Mouse (Mus musculus) thymus, postnatal 25 days (tissue): ENCODE measurements around the gene Cyp39a1.

Experiments used
- DNase-seq: peaks from one replicate; pipeline ENCODE4 v3.0.0; 2022

Gene Cyp39a1

DNA sequence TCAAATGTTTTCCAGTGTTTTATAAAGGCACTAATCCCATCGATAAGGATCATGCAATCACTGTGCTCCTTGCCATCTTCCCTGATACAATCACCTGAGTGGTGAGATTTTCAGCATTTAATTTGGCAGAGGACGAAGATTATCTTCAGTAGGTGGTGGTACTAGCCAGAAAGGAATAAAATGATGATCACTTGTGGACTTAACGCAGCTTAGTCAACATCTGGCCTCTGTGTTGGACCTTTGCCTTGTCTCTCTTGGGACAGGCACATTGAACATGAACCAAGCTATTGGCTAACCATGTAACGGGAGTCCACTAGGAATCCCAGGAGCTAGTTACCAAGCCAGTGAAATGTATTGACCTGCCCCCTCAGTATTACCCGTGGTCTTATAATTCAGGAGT, 17.4 kb downstream of the Cyp39a1 start:
- DNase-seq, result no peak

DNA sequence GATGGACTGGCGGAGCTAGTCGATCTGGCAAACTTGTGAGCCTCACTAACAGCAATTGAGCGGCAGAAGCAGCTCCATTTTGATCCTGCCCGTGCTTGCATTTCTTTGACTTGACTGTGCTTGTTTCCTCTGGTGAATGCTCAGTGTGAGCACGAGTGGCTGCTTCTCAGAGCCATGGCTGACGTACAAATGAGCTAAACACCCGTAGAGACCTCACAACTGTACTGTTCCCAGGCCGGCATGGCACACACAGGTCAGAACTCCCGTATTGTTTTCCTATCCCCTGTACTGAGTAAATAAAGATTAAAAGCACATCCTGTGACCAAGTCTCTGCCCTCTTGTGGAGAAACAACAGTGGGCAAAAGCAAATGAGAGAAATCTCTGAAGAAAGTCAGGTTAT, 22.4 kb downstream of the Cyp39a1 start:
- no peak for DNase-seq

DNA sequence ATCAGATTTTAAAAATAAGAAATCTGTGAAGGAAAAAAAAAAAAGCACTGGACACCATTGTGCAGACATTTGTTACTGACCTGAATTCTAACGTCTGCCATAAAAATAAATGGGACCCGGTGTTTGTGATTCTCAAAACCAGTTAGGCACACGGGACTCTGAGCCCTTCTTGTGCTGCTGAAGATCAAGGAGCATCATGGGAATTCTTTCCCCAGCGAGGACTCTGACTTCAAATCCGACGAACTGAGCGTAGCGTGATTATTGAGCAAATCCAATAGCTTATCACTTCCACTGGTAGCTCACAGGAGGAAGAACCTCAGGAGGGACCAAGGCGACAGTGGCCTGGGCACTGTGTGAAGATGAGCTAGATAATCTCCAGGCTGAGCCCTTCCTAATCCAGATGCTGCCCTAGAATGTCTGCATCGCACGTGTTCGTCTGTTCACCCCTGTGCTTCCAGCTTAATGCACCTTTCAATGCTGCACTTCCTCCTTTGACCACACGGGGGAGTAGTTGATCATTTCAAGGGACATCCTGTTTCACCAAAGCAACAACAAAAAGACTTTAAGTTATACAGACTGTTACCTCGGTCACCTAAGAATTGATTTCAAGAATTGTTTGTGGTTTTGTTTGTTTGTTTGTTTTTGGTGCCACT, 31.9 kb downstream of the Cyp39a1 start:
- peak; percentile 77 for DNase-seq

DNA sequence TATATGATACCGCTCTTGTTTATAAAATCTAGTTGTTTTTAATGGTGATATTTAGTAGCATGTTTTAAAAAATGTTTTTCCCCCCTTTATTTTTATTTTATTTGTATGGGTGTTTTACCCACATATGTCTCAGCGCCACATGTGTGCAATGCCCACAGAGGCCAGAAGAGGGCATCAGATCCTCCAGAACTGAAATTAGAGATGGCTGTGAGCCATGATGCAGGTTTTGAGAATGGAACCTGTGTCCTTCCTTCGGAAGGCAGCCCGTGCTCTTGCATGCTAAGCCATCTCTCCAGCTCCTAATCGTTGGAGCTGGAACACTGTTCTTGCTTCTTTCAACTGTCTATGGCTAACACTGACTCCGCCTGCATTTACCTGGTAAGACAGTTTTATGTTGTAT, 33.8 kb downstream of the Cyp39a1 start:
- peak; percentile 51 for DNase-seq

DNA sequence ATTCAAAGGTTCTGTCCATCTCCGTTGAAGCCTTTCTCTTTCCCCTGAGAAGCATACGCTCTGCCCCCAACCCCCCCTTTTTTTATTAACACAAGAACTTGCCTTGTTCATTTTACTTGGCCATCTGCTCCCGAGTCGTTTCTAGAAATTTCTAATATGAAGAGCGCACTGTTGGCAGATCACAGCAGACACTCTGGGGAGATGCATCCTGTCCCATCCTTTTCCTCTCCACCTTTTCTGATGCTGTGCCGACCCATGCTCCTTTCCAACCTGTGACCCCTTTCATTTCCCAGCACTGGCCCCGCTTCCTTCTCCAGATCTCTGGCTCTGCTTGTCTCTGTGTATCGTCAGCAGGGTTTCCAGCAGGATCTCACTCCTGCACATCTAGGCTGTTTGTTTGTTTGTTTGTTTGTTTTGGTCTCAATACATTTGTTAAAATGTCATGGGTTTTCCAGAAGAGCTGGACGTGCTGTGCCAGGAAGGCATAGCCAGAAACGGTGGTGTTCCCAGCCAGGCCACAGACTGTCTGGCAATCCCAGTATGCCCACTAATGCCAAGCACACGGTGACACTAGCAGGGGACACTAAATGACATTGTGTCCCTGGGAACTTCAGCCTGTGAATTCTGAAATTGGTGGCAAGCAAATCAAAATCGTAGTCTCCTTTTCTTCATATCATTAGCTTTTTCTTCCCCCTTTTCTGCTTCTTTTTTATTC, 37.1 kb downstream of the Cyp39a1 start:
- DNase-seq, result no peak

DNA sequence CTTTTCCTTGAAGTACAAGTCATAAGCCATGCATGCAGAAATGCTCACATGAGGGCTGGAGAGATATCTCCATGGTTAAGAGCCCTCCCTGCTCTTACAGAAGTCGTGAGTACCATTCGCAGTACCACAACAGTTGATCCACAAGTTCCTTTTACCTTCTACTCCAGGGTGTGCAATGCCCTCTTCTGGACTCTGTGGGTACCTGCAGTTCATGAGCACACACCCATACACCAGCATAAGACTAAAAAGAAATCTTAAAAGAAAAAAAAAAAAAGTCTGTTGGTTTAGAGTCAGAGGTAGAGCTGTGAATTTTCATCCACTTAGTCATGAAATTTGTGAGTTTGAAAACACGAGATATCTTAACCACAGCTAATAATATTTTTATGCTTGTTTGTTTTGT, 39.5 kb downstream of the Cyp39a1 start:
- DNase-seq, result no peak

DNA sequence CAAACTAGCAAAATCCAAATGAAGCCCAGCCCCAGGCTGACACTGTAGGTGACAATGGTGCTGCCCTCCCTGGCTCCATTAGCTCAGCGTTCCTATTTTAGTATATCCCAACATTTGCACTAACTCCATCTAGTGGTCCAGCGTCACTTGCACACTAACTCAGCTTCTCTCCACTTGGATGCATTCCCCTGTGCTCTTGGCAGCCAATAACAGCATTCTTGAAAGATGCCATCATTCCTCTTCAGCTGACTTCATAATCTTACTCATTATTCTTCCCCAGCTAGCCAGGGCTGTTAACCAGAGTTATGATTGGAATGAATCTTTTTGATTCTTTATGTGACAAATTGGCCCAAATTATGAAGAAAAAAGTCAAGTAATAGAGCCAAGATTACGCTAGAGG, 40.0 kb downstream of the Cyp39a1 start:
- DNase-seq, result no peak

DNA sequence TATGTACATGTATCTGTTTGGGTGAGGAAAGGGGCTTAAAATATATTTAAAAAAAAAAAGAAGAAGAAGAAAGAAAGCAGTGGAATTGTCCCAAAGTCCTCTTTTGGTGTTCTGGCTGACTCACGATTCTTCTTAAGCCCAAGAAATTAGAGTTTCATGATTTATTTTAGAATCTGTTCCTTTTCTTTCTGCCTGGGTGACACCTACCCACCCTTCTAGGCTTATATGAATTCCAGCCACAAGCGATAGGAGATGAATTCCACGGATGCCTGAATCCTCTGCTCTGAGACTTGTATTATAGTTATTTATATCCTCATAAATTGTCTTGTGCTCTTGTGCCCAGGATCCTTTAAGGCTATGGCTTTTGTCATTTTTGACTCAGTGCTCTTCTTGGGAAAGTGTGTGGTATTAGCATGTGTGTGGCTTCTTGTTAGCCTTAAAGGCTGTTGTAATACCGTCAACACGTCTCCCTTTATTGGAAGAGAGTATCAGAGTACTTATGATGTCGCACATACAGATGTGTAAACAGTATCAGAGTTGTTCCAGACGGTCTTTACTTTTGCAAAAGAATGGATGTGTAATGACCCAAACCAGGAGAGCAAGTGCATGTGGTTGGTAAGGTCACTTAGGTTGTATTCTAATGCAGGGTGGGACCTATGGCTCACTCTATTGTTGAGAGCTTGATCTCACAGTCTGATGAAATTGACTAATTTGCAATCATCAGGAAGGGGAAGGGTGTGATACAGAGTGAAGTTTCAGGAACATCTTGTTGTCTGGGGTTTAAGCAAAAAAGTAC, 44.5 kb downstream of the Cyp39a1 start:
- DNase-seq, result no peak

DNA sequence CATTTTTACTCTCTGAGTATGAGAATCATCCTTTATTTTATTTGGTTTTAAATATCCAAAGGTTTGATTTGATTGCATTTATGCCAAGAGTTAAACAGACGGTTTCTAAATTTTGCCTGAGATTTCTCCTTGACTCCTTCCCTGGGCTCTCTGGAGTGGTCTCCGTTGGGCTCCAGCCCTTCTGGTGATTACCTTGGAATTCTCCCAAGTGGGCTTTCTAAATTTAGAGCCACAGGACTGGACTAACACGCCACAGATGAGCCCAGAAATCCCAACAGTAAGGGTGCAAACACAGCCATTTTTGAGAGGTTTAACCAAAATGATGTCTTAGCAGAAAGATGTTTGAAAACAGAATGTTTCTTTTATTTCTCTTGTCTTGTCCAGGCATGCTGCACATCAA, 47.0 kb downstream of the Cyp39a1 start:
- no peak for DNase-seq

DNA sequence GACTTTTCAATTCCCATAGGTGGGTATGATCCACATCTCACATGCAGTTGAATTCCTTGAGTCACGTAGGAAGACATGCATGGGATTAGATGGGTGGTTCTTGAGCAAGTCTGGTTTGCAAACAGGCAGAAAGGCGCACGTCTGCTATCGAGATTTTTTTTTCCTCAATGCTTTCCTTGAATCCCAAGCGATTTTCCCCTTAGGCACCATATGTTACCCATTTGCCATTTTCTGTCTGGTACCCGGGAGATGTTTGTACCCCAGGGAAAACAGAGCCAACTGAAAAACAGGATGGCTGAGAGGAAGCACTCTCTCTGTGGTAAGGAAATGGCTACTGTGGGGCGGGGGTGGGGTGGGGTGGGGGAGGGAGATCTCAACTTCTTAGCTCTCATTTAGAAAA, 49.4 kb downstream of the Cyp39a1 start:
- DNase-seq, result no peak

DNA sequence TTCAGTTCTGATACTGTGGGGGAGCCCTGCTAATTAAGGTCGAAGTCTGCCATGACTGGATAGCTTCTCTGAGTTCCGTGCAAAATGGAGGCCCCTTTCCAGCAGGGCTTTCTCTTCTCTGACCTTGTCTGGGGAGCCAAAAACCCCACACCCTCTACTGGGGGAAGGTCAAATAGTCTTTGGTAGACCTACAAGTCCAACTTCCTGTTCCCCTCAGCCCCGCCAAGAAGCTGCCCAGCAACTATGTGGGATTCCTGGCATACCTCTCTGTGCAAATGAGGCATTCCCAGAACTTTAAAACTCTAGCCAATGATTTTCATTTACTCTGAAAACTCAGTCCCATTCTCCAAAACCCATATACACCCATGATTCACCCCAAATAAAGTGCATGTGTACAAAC, 52.2 kb downstream of the Cyp39a1 start:
- DNase-seq, result no peak

DNA sequence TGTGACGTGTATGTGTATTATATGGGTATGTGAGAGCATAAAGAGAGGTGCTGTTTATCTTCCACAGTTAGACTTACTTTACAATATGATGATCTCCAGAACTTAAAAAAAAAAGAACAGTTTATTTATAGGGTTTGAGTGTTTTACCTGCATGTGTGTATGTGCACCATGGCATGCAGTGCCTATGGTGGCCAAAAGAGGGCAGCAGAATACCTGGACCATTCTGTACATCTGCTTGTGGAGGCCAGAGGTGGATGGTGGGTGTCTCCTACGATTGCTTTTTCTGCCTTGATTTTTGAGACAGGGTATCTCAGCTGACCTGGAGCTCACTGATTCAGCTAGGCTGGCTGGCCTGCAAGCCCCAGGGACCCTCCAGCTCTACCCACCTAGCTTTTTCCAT, 57.3 kb downstream of the Cyp39a1 start:
- DNase-seq, result no peak

DNA sequence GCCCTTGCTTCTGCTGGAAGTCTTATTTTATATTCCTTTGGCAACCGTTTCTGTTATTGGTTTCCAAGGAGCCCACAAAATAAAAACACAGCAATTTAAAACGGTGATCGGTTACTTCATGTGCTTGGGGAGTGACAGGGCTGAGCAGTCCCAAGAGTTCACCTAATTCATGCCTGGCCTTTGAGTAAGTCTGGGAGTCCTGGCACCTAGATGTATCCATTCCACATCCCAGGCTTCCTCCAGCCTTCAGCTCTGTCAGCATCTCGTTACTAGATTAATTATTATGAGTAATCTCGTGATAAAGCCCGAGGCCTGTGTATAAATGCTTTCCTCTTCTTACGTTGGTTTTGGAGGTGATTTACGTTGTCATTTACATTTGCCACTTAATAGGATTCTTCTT, 64.1 kb downstream of the Cyp39a1 start:
- no peak for DNase-seq

DNA sequence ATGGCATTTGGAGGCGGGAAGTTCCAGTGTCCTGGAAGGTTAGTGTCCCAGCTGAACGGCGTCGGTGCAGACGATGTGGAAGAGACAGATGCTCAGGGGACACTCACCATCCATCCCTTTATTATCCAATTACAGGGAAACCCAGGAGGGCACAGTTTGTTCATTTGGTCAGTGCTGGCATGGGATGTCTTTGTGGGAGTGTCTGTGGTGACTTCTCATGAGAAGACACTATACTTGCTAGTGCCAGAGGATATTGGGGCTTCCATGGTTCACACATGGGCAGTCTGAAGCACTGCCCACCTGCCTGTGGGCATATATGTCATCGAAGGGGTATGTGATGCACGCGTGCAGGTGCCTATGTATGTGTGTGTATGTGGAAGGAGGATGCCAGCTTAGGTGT, 64.8 kb downstream of the Cyp39a1 start:
- no peak for DNase-seq

DNA sequence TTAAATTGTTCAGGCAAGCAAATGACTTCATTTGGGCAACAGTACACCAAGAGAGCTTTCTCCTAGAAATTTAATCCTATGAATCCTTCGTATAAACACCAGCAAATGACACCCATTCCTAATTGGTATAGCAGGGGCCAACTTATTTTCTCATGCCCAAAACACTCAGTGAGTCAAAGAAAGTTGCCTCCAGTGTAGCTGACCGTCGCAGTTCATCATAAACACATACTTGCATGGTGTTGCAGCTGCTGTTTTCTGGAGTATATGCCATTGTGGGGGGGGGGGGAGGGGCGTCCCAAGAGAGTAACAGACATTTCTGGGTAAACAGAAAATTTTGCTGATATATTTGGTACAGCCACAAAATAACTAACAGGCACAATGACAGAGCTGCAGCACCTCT, 67.0 kb downstream of the Cyp39a1 start:
- DNase-seq, result no peak

DNA sequence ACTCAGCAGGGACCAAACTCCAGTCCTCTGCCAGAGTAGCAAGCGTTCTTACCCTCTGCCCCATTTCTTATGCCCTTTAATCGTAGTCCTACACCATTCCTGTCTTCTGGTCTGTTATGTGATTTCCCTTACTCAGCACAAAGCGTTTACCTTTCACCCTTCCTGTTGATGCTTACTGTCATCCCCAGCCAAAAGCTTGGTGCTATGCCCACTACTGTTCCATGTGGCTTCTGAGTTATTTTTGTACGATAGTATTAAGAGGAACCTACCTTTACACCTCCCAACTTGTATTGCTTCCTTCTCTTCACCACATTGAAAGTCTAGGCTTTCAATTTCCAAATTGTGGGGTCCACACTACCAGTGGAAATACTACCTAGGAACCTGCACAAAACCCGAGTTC, 76.7 kb downstream of the Cyp39a1 start:
- no peak for DNase-seq

DNA sequence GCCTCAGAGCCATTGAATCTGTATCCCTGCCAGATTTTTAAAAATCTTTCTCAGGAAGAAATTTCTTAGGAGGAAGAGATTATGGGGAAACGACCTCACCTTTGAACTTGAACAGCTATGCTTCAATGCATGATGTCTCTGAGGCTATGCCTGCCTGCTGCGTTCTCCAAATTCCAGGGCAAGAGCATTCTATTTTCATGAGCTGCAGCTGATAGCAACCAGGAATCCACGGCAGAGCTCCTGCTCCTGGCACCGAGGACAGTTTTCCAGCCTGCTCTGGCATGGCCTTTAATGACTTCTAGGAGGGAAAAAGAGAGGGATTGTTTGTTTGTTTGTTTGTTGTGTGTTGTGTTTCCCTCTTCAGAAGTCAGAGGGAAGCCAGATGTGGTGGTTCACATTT, 77.2 kb downstream of the Cyp39a1 start:
- no peak for DNase-seq

DNA sequence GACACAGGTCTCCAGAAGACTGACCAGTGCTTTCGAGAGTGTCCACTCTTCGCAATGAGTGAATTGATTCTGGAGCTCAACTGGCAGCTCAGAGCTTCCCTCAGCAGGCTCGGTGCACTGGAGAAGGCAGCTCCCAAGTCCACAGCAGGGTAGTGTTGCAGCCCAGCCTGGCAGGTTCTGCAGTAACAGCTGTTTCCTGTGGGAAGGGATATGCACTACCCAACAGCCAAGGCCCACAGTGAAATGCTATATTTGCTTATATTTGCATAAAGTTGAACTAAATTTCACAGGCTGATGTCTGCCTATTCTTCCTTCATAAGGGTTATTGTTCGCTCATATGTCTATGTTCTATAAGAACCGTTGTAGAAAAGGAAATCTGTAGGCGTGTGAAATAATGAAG, 83.9 kb downstream of the Cyp39a1 start:
- no peak for DNase-seq

DNA sequence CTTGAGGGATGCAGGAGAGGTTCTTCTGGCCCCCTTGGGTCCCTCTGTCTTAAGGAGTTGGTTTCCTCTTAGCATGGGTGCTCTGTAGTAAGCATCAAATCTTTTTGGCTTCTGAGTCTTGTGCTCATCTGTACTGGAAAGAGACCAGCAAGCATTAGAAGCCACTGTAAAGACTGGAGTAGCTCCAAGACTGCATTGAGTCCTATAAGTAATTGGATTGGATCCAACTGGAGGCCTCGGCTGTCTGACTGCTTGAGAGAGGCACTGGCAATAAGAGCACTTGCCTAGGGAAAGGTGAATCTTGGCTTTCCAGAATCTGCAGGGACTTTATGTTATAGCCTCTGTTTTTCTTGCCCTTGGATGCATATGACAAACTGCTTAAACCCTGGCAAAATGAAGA, 85.6 kb downstream of the Cyp39a1 start:
- no peak for DNase-seq

DNA sequence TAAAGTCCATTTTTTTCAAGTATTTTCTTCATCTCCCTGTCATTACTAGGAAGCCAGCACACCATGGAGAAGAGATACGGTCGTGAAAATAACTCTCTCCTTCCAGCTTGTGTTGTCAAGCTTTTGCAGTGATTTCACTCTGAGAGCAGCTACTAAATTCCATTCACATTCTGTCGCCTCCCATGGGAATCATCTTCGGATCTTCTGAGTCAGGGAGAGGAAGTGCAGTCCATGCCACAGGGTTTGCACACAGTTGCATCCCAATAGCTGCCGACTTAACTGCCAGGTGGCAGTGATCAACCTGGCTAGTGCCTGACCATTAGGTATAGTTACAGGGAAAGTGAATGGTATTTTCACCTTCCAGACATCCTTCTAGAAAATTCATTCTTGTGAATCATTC, 87.5 kb downstream of the Cyp39a1 start:
- no peak for DNase-seq

DNA sequence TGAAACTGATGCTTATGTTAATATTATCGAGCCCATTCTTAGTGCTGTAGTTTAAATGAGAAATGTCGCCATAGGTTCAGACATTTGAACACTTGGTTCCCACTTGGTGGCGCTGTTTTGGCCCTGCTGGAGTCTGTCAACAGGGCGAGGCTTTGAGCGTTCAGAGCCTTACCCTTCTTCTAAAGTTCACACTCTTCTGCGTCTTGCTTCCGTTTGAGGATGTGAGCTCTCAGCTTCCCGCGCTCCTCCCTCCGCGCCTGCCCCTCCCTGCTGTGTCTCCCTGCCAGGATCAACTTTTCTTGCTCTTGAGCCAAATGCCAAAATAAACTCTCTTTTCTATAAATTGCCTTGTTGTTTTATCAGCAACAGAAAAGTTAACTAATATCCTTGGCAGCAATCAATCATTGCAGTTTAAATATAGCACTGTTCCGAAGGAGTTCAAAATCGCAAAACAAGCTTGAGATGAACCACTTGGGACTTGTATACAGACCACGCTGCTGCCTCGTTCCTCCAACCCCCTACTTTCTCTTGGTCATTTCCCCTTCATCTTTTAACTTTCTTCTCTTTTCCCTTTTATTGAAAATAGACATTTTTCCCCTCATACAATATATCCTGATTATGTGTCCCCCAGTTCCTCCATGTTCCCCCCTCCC, 91.5 kb downstream of the Cyp39a1 start:
- no peak for DNase-seq

DNA sequence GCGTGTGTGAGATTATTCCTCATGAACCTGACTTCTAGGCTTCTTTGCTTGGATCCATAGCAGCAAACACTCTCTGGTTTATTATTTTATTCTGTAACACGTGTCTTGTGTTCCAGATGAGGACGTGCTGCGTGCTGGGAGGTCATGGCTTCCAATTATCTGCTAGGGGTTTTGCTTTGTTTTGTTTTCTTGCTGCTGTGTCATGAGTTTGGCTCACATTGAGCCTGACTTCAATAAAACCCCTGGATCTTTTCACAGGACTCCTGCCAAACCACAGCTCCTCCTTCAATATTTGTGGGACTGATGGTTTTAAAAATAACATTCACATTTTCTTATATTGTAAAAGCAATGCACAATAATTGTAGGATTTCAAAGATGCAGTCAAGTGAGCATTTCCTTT, 117.3 kb downstream of the Cyp39a1 start:
- DNase-seq, result no peak

DNA sequence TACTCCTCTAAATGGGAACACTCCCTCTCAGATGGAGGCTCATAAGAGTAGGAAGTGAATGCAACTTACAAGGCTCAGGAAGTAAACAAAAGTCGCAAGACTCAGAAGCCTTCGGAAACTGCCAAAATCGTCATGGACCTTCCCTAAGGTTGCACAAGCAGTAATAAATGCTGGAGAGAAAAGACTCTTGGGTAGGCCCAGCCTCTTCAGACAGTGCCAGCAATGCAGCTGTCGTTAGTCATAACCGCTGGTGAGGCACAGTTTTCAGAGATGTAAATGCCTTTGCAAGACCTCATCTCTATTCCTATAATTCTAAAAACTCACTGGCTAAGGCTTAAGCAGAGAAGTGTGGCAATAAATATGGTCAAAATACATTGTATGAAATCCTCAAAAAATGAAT, 121.0 kb downstream of the Cyp39a1 start:
- no peak for DNase-seq

DNA sequence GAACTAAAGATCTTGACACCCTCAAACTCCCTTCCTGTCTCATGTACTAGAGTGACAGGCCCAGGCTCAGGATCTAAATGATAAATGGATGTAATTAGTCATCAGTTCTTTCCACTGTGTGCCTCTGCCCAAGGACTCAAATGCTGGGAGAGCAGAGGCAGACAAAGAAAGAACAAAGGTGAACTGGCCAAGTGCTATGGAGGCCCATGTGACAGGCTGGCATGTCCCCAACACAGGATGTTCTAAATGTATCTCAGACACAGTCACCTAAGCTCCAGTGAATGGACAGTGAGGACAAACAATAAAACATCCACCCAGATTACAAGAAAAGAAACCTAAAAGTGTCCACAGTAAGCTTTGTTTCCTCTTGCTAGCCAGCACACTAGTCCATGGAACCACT, 122.2 kb downstream of the Cyp39a1 start:
- no peak for DNase-seq
